Mouse (Mus musculus): Measurements from ENCODE around the gene Tas2r134. TPM values are rescaled to one million over a fixed set of nuclear protein-coding genes. Genes with fewer than 3 reads are reported as not detected.

The Tas2r134 gene
- polyA plus RNA-seq, 1 experiment from 2014 or later, result not detected

DNA sequence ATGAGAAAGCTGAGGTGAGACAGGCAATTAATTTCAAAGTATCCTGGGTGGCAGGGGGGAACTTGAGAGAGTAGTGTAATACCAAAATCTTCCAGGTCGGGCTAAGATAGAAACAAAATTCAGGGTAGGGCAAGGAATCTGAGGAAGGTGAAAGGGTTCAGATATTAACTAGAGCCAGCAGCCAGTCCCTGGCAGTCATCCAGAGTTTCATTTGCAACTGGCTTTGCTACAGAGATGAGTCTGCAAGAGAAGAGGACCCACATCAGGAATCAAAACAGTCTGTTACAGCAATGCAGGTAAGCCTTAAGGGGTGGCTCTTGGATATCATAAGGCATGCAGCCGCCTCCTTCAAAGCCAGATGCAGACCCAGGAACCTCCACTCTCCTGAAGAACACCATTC lies 47.0 kb downstream of the Tas2r134 start:
- H3K36me3 ChIP-seq (ENCODE audit: insufficient read depth, low read length), result no peaks in the 10 kb centered on the region
- DNase-seq (ENCODE audit: low spot score) (no peak), ATAC-seq (replicated peaks; ENCODE audit: low FRiP score, low read depth) (no peak)
- H3K4me3 ChIP-seq (replicated peaks; ENCODE audit: low read depth, low read length), result no peak overlapping the region
- no peaks in the 10 kb centered on the region for H3K27me3 ChIP-seq (ENCODE audit: insufficient read depth, low read length)
- no peaks in the 10 kb centered on the region for H3K9me3 ChIP-seq (replicated peaks; ENCODE audit: low read length)
- 77% methylated on average over 2 of the region's 2 CpGs for WGBS
- no peak overlapping the region for H3K4me2 ChIP-seq (ENCODE audit: low read length)
- H3K4me1 ChIP-seq (replicated peaks; ENCODE audit: insufficient read depth, low read length), result no peaks in the 10 kb centered on the region
- TF ChIP-seq CTCF (IDR thresholded peaks at IDR 0.05; ENCODE audit: low read depth), result no peak
- H3K27ac ChIP-seq, result no peak overlapping the region
- H3K9ac ChIP-seq (ENCODE audit: low read depth, low read length), result no peak overlapping the region

All from kidney, postnatal 0 days (tissue).